Mouse (Mus musculus): ENCODE data around the gene Rab35. TPM values are rescaled to one million over a fixed set of nuclear protein-coding genes. Genes with fewer than 3 reads are reported as not detected.

The Rab35 gene
- 5.1 TPM for polyA plus RNA-seq (2014; fragmentation: Illumina TruSeq; extraction: RNeasy Lipid Tissue Mini Kit (QIAGEN cat#74804); ENCODE audit: low read depth, low replicate concordance)

GRCm38 (mm10) chr5:115631505-115632357 lies at the start of gene Rab35:
Gene Rab35 (plus strand): TSS chr5:115631908.

Other genes starting within 250 kb of the Rab35 start
- gene Msi1, start 202.3 kb upstream of the Rab35 start, polyA plus RNA-seq (2014; fragmentation: Illumina TruSeq; extraction: RNeasy Lipid Tissue Mini Kit (QIAGEN cat#74804); ENCODE audit: low read depth, low replicate concordance) = not detected
- gene Pla2g1b, start 165.6 kb upstream of the Rab35 start, polyA plus RNA-seq (2014; fragmentation: Illumina TruSeq; extraction: RNeasy Lipid Tissue Mini Kit (QIAGEN cat#74804); ENCODE audit: low read depth, low replicate concordance) = not detected
- gene Sirt4, start 147.2 kb upstream of the Rab35 start, polyA plus RNA-seq (2014; fragmentation: Illumina TruSeq; extraction: RNeasy Lipid Tissue Mini Kit (QIAGEN cat#74804); ENCODE audit: low read depth, low replicate concordance) = 11.3 TPM
- gene Pxn, start 125.2 kb upstream of the Rab35 start, polyA plus RNA-seq (2014; fragmentation: Illumina TruSeq; extraction: RNeasy Lipid Tissue Mini Kit (QIAGEN cat#74804); ENCODE audit: low read depth, low replicate concordance) = 5.9 TPM
- gene Rplp0, start 72.4 kb upstream of the Rab35 start, polyA plus RNA-seq (2014; fragmentation: Illumina TruSeq; extraction: RNeasy Lipid Tissue Mini Kit (QIAGEN cat#74804); ENCODE audit: low read depth, low replicate concordance) = 31.0 TPM
- gene Gcn1l1, start 66.7 kb upstream of the Rab35 start, polyA plus RNA-seq (2014; fragmentation: Illumina TruSeq; extraction: RNeasy Lipid Tissue Mini Kit (QIAGEN cat#74804); ENCODE audit: low read depth, low replicate concordance) = 1.6 TPM
- gene Bicdl1, start 99.7 kb downstream of the Rab35 start, polyA plus RNA-seq (2014; fragmentation: Illumina TruSeq; extraction: RNeasy Lipid Tissue Mini Kit (QIAGEN cat#74804); ENCODE audit: low read depth, low replicate concordance) = 0.24 TPM
- 0.50 TPM for gene Cit, start 213.4 kb downstream of the Rab35 start, polyA plus RNA-seq (2014; fragmentation: Illumina TruSeq; extraction: RNeasy Lipid Tissue Mini Kit (QIAGEN cat#74804); ENCODE audit: low read depth, low replicate concordance)